Mouse (Mus musculus): ENCODE data around the gene Gadl1. TPM values are rescaled to one million over a fixed set of nuclear protein-coding genes. Genes with fewer than 3 reads are reported as not detected.

The Gadl1 gene
- total and polyA plus RNA-seq, 3 experiments = 0.06 to 0.08 TPM; not detected in 1

DNA sequence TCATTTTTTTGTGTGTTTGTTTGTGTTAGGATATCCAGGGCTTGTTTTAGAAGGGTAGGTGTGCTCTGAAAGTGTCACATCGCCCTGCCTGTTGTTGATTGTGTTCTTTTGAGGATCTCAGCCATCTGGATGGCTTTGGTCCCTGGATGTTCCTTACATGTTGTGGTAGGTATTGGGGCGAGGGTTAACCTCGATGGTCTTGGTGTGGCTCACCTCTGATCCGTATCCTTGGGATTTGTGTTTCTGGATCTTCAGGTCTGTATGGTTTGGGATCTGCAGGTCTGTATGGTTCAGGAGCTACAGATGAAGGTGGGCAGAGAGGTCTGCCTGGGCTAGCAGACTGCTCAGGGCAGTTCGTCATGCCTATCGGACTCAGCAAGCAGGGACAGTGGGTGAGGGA is 28.8 kb upstream of the Gadl1 start:
- Histone ChIP-seq H3K9ac (ENCODE audit: control insufficient read depth, low read depth, low read length, poor library complexity, severe bottlenecking) (no peak overlapping the region), H3K27ac (ENCODE audit: control insufficient read depth, low read depth, low read length) (no peak overlapping the region), H3K4me3 (ENCODE audit: control insufficient read depth in 1 of 2, insufficient read depth in 1 of 2, low read depth in 2 of 2, low read length in 2 of 2) (no peak overlapping the region), H3K79me2 (ENCODE audit: control insufficient read depth, insufficient read depth, low read length, poor library complexity) (no peaks in the 10 kb centered on the region), H3K27me3 (ENCODE audit: control insufficient read depth in 1 of 2, insufficient read depth in 2 of 2, low read length in 2 of 2) (no peaks in the 10 kb centered on the region), H3K4me1 (ENCODE audit: control insufficient read depth in 1 of 2, insufficient read depth in 2 of 2, low read length in 2 of 2) (no peaks in the 10 kb centered on the region), H3K36me3 (ENCODE audit: control insufficient read depth in 1 of 2, insufficient read depth in 2 of 2, low read length in 2 of 2) (no peaks in the 10 kb centered on the region), H3K9me3 (replicated peaks; ENCODE audit: insufficient read depth, low read length) (no peaks in the 10 kb centered on the region; the same call in 1 of the 2 replicates)
- no peak for DNase-seq (ENCODE audit: low read depth, low spot score)
- TF ChIP-seq ELF1 (IDR thresholded peaks at IDR 0.05; ENCODE audit: low read depth, low read length) (no peak), MXI1 (IDR thresholded peaks at IDR 0.05; ENCODE audit: low read depth, low read length) (no peak), MEF2A (IDR thresholded peaks at IDR 0.05; ENCODE audit: extremely low read depth, insufficient replicate concordance, low read depth, low read length, poor library complexity, severe bottlenecking) (no peak), ZMIZ1 (IDR thresholded peaks at IDR 0.05; ENCODE audit: low read depth, low read length) (no peak), SMC3 (IDR thresholded peaks at IDR 0.05; ENCODE audit: low read depth, low read length) (no peak), EP300 (IDR thresholded peaks at IDR 0.05; ENCODE audit: low read depth in 1 of 2, low read length in 2 of 2) (no peak)

DNA sequence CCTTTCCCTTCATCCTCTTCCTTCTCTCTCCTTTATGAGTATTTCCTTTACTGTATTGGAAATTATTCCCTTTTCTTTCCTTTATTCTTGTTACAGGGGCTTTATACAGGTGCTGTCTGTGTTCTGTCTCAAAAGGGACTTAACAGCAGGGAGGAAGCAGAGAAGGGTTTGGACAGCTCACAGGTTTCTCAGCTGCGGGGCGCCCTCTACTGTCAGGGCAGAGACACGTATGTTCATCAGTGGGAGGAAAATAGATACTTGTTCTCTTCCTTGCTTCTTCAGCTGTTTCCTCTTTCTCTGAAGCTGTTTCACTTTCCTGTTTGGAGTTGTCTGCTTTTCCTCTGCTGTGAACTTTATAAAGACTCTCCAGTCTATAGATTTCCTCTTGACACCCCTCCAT is 28.1 kb upstream of the Gadl1 start:
- Histone ChIP-seq H3K79me2 (ENCODE audit: control insufficient read depth, insufficient read depth, low read length, poor library complexity) (no peaks in the 10 kb centered on the region), H3K4me3 (ENCODE audit: control insufficient read depth in 1 of 2, insufficient read depth in 1 of 2, low read depth in 2 of 2, low read length in 2 of 2) (no peak overlapping the region), H3K27me3 (ENCODE audit: control insufficient read depth in 1 of 2, insufficient read depth in 2 of 2, low read length in 2 of 2) (no peaks in the 10 kb centered on the region), H3K27ac (ENCODE audit: control insufficient read depth, low read depth, low read length) (no peak overlapping the region), H3K4me1 (ENCODE audit: control insufficient read depth in 1 of 2, insufficient read depth in 2 of 2, low read length in 2 of 2) (no peaks in the 10 kb centered on the region), H3K9ac (ENCODE audit: control insufficient read depth, low read depth, low read length, poor library complexity, severe bottlenecking) (no peak overlapping the region), H3K36me3 (ENCODE audit: control insufficient read depth in 1 of 2, insufficient read depth in 2 of 2, low read length in 2 of 2) (no peaks in the 10 kb centered on the region), H3K9me3 (replicated peaks; ENCODE audit: insufficient read depth, low read length) (no peaks in the 10 kb centered on the region; the same call in 1 of the 2 replicates)
- no peak for DNase-seq (ENCODE audit: low read depth, low spot score)
- TF ChIP-seq E2F4 (IDR thresholded peaks at IDR 0.05; ENCODE audit: borderline replicate concordance, low read depth, low read length) (no peak), CTCF (IDR thresholded peaks at IDR 0.05 in 2 of 3, conservative IDR thresholded peaks at IDR 0.05 in 1 of 3; ENCODE audit: control insufficient read depth in 1 of 3, insufficient read depth in 1 of 3, low read depth in 2 of 3, low read length in 3 of 3, poor library complexity in 1 of 3, severe bottlenecking in 1 of 3) (peak in 1 of 3 experiments; percentile 24; a peak in 2 of 6 replicates)

DNA sequence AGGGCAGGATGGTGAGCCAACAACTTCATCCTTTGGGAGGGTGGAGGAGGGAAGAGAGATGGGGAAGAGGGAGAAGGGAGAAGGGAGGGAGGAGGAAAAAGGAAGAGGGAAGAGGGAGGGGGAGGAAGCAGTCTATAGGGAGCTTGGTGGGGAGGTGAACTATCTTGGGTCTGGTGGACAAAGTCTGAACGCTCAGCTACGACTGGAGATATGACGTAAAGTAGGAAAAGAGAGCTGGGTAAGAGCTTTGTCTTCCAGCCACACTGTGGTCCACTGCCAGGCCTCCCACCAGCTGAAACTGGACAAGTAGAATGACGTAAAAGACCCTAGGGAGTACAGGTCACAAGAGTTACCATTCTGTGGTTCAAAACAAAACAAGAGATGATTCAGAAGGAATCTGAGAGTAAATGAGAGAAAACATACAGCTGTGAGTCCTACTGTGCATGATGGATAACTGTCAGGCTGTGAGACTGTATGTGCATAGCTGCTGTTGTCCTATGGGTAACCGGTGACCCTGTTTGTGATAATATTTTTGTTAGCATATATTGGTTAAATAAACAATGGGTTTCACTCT is 26.5 kb upstream of the Gadl1 start:
- no peaks in the 10 kb centered on the region for H3K27me3 ChIP-seq (ENCODE audit: control insufficient read depth in 1 of 2, insufficient read depth in 2 of 2, low read length in 2 of 2)
- no peak for TF ChIP-seq MYC (IDR thresholded peaks at IDR 0.05; ENCODE audit: low read depth, low read length)
- TF ChIP-seq USF1 (IDR thresholded peaks at IDR 0.05; ENCODE audit: low read depth, low read length) = no peak
- TF ChIP-seq ZKSCAN1 (IDR thresholded peaks at IDR 0.05; ENCODE audit: low read depth, low read length) = no peak
- TF ChIP-seq GATA1 (IDR thresholded peaks at IDR 0.05; ENCODE audit: low read depth, low read length) = no peak
- no peak for TF ChIP-seq ELF1 (IDR thresholded peaks at IDR 0.05; ENCODE audit: low read depth, low read length)
- TF ChIP-seq TAL1 (IDR thresholded peaks at IDR 0.05; ENCODE audit: low read length) = no peak
- no peak for TF ChIP-seq MAZ (IDR thresholded peaks at IDR 0.05; ENCODE audit: low read depth, low read length)
- no peak for TF ChIP-seq MEF2A (IDR thresholded peaks at IDR 0.05; ENCODE audit: extremely low read depth, insufficient replicate concordance, low read depth, low read length, poor library complexity, severe bottlenecking)
- no peak for TF ChIP-seq E2F4 (IDR thresholded peaks at IDR 0.05; ENCODE audit: borderline replicate concordance, low read depth, low read length)
- TF ChIP-seq JUND (IDR thresholded peaks at IDR 0.05; ENCODE audit: low read depth, low read length) = no peak
- no peak for TF ChIP-seq POLR2A (IDR thresholded peaks at IDR 0.05; ENCODE audit: control insufficient read depth in 1 of 2, insufficient read depth in 1 of 2, low read depth in 1 of 2, low read length in 2 of 2, poor library complexity in 1 of 2)
- no peak for TF ChIP-seq ZNF384 (IDR thresholded peaks at IDR 0.05; ENCODE audit: low read depth, low read length)
- no peak for TF ChIP-seq KAT2A (conservative IDR thresholded peaks at IDR 0.05; ENCODE audit: low read depth, low read length)
- TF ChIP-seq UBTF (IDR thresholded peaks at IDR 0.05; ENCODE audit: borderline replicate concordance, insufficient read depth, low read depth, low read length) = no peak
- TF ChIP-seq RCOR1 (IDR thresholded peaks at IDR 0.05; ENCODE audit: low read depth, low read length) = no peak
- TF ChIP-seq TCF12 (IDR thresholded peaks at IDR 0.05; ENCODE audit: low read depth, low read length) = no peak
- TF ChIP-seq TBP (IDR thresholded peaks at IDR 0.05; ENCODE audit: low read depth, low read length) = no peak
- TF ChIP-seq CHD1 (IDR thresholded peaks at IDR 0.05; ENCODE audit: low read depth, low read length) = no peak
- no peak for TF ChIP-seq ETS1 (IDR thresholded peaks at IDR 0.05; ENCODE audit: low read depth, low read length)
- no peak for TF ChIP-seq MAFK (IDR thresholded peaks at IDR 0.05; ENCODE audit: borderline replicate concordance, low read depth, low read length)
- H3K27ac ChIP-seq (ENCODE audit: control insufficient read depth, low read depth, low read length) = no peak overlapping the region
- no peaks in the 10 kb centered on the region; the same call in 1 of the 2 replicates for H3K9me3 ChIP-seq (replicated peaks; ENCODE audit: insufficient read depth, low read length)
- no peak overlapping the region for H3K9ac ChIP-seq (ENCODE audit: control insufficient read depth, low read depth, low read length, poor library complexity, severe bottlenecking)
- no peaks in the 10 kb centered on the region for H3K4me1 ChIP-seq (ENCODE audit: control insufficient read depth in 1 of 2, insufficient read depth in 2 of 2, low read length in 2 of 2)
- no peaks in the 10 kb centered on the region for H3K79me2 ChIP-seq (ENCODE audit: control insufficient read depth, insufficient read depth, low read length, poor library complexity)
- DNase-seq (ENCODE audit: low read depth, low spot score) = no peak
- no peak overlapping the region for H3K4me3 ChIP-seq (ENCODE audit: control insufficient read depth in 1 of 2, insufficient read depth in 1 of 2, low read depth in 2 of 2, low read length in 2 of 2)
- no peaks in the 10 kb centered on the region for H3K36me3 ChIP-seq (ENCODE audit: control insufficient read depth in 1 of 2, insufficient read depth in 2 of 2, low read length in 2 of 2)
